Mouse (Mus musculus): ENCODE results near the gene Ankrd13d. TPM values are rescaled to one million over a fixed set of nuclear protein-coding genes. Genes with fewer than 3 reads are reported as not detected.

The Ankrd13d gene
- polyA plus RNA-seq, 1 experiment from 2014 or later = 1.2 TPM

GRCm38 (mm10) chr19:4240247-4240668 is 42.7 kb downstream of the Ankrd13d start:
- no peak overlapping the region for H3K9ac ChIP-seq (ENCODE audit: low read depth, low read length)
- H3K9me3 ChIP-seq (replicated peaks; ENCODE audit: control insufficient read depth, low read length) = no peaks in the 10 kb centered on the region
- H3K4me2 ChIP-seq (ENCODE audit: low read depth, low read length) = no peak overlapping the region
- no peaks in the 10 kb centered on the region for H3K36me3 ChIP-seq (ENCODE audit: control insufficient read depth, insufficient read depth)
- H3K4me3 ChIP-seq (ENCODE audit: low read depth, low read length) = no peak overlapping the region
- H3K27me3 ChIP-seq (ENCODE audit: control insufficient read depth, insufficient read depth, low read depth, low read length) = no peaks in the 10 kb centered on the region
- ATAC-seq (ENCODE audit: low read depth) = 0 out of 2 replicates have a peak, but pooled peaks have one; percentile 32
- H3K4me1 ChIP-seq (ENCODE audit: control insufficient read depth, low read depth, low read length) = no peaks in the 10 kb centered on the region
- 40% methylated on average over 8 of the region's 8 CpGs for WGBS (ENCODE audit: insufficient replicate concordance)
- H3K27ac ChIP-seq (ENCODE audit: low read length) = no peak overlapping the region

- Histone ChIP-seq H3K4me2 (ENCODE audit: low read depth, low read length) (no peak overlapping the region), H3K27ac (ENCODE audit: low read length) (no peak overlapping the region), H3K27me3 (ENCODE audit: control insufficient read depth, insufficient read depth, low read depth, low read length) (no peaks in the 10 kb centered on the region), H3K9ac (ENCODE audit: low read depth, low read length) (no peak overlapping the region), H3K4me3 (ENCODE audit: low read depth, low read length) (no peak overlapping the region), H3K36me3 (ENCODE audit: control insufficient read depth, insufficient read depth) (no peaks in the 10 kb centered on the region), H3K9me3 (replicated peaks; ENCODE audit: control insufficient read depth, low read length) (no peaks in the 10 kb centered on the region), H3K4me1 (ENCODE audit: control insufficient read depth, low read depth, low read length) (peaks cover 18% of the 10 kb centered on the region)
- no peak for ATAC-seq (ENCODE audit: low read depth)
- 63% methylated on average over 4 of the region's 4 CpGs for WGBS (ENCODE audit: insufficient replicate concordance)
Measured at GRCm38 (mm10) chr19:4234548-4234947, 48.4 kb downstream of the Ankrd13d start.

- peaks cover 21% of the 10 kb centered on the region for H3K4me1 ChIP-seq (ENCODE audit: control insufficient read depth, low read depth, low read length)
- H3K9me3 ChIP-seq (replicated peaks; ENCODE audit: control insufficient read depth, low read length) = no peaks in the 10 kb centered on the region
- 66% methylated on average over 7 of the region's 7 CpGs for WGBS (ENCODE audit: insufficient replicate concordance)
- peak overlapping the region; percentile 15; the same call in 1 of the 2 replicates for H3K27ac ChIP-seq (ENCODE audit: low read length)
- H3K9ac ChIP-seq (ENCODE audit: low read depth, low read length) = peak overlapping the region; percentile 75; the same call in 1 of the 2 replicates
- no peaks in the 10 kb centered on the region for H3K36me3 ChIP-seq (ENCODE audit: control insufficient read depth, insufficient read depth)
- no peaks in the 10 kb centered on the region; the same call in none of the 2 replicates for H3K27me3 ChIP-seq (ENCODE audit: control insufficient read depth, insufficient read depth, low read depth, low read length)
- peak overlapping the region; percentile 72 for H3K4me3 ChIP-seq (ENCODE audit: low read depth, low read length)
- ATAC-seq (ENCODE audit: low read depth) = no peak
- H3K4me2 ChIP-seq (ENCODE audit: low read depth, low read length) = peak overlapping the region; percentile 82
Measured at GRCm38 (mm10) chr19:4232651-4233050, 50.3 kb downstream of the Ankrd13d start.

GRCm38 (mm10) chr19:4232186-4232572 is 50.8 kb downstream of the Ankrd13d start:
- H3K36me3 ChIP-seq (ENCODE audit: control insufficient read depth, insufficient read depth) = no peaks in the 10 kb centered on the region
- H3K9ac ChIP-seq (ENCODE audit: low read depth, low read length) = peak overlapping the region; percentile 75
- peak; percentile 18 for ATAC-seq (ENCODE audit: low read depth)
- H3K27me3 ChIP-seq (ENCODE audit: control insufficient read depth, insufficient read depth, low read depth, low read length) = no peaks in the 10 kb centered on the region; the same call in none of the 2 replicates
- peak overlapping the region; percentile 78 for H3K27ac ChIP-seq (ENCODE audit: low read length)
- peaks cover 21% of the 10 kb centered on the region for H3K4me1 ChIP-seq (ENCODE audit: control insufficient read depth, low read depth, low read length)
- H3K9me3 ChIP-seq (replicated peaks; ENCODE audit: control insufficient read depth, low read length) = no peaks in the 10 kb centered on the region
- WGBS (ENCODE audit: insufficient replicate concordance) = 0% methylated on average over 2 of the region's 2 CpGs
- H3K4me3 ChIP-seq (ENCODE audit: low read depth, low read length) = peak overlapping the region; percentile 72
- H3K4me2 ChIP-seq (ENCODE audit: low read depth, low read length) = peak overlapping the region; percentile 82

- H3K4me2 ChIP-seq (ENCODE audit: low read depth, low read length) = peak within 1 kb of the TSS; percentile 82
- peak; percentile 89 for ATAC-seq (ENCODE audit: low read depth)
- 11% methylated on average over 26 of the region's 26 CpGs for WGBS (ENCODE audit: insufficient replicate concordance)
- H3K9me3 ChIP-seq (replicated peaks; ENCODE audit: control insufficient read depth, low read length) = no peaks in the 10 kb centered on the region
- H3K4me3 ChIP-seq (ENCODE audit: low read depth, low read length) = peak within 1 kb of the TSS; percentile 72
- peaks cover 21% of the 10 kb centered on the region for H3K4me1 ChIP-seq (ENCODE audit: control insufficient read depth, low read depth, low read length)
- H3K36me3 ChIP-seq (ENCODE audit: control insufficient read depth, insufficient read depth) = no peaks in the 10 kb centered on the region
- peak within 1 kb of the TSS; percentile 83 for H3K27ac ChIP-seq (ENCODE audit: low read length)
- no peaks in the 10 kb centered on the region; the same call in none of the 2 replicates for H3K27me3 ChIP-seq (ENCODE audit: control insufficient read depth, insufficient read depth, low read depth, low read length)
- peak within 1 kb of the TSS; percentile 75 for H3K9ac ChIP-seq (ENCODE audit: low read depth, low read length)
Measured at GRCm38 (mm10) chr19:4231253-4232185, 51.4 kb downstream of the Ankrd13d start, which contains the start of gene Pold4. Gene Pold4, plus strand, starts transcription at chr19:4231899.

GRCm38 (mm10) chr19:4230415-4230814 is 52.5 kb downstream of the Ankrd13d start:
- 65% methylated on average over 8 of the region's 8 CpGs for WGBS (ENCODE audit: insufficient replicate concordance)
- 0 out of 2 replicates have a peak overlapping the region, but pooled peaks have one; percentile 29 for H3K27ac ChIP-seq (ENCODE audit: low read length)
- no peaks in the 10 kb centered on the region for H3K9me3 ChIP-seq (replicated peaks; ENCODE audit: control insufficient read depth, low read length)
- H3K4me3 ChIP-seq (ENCODE audit: low read depth, low read length) = no peak overlapping the region
- H3K4me1 ChIP-seq (ENCODE audit: control insufficient read depth, low read depth, low read length) = peaks cover 21% of the 10 kb centered on the region
- ATAC-seq (ENCODE audit: low read depth) = no peak
- no peak overlapping the region for H3K9ac ChIP-seq (ENCODE audit: low read depth, low read length)
- H3K4me2 ChIP-seq (ENCODE audit: low read depth, low read length) = no peak overlapping the region; the same call in 1 of the 2 replicates
- H3K36me3 ChIP-seq (ENCODE audit: control insufficient read depth, insufficient read depth) = no peaks in the 10 kb centered on the region
- no peaks in the 10 kb centered on the region; the same call in none of the 2 replicates for H3K27me3 ChIP-seq (ENCODE audit: control insufficient read depth, insufficient read depth, low read depth, low read length)

GRCm38 (mm10) chr19:4229451-4230076 is 53.4 kb downstream of the Ankrd13d start:
- WGBS (ENCODE audit: insufficient replicate concordance) = 59% methylated on average over 9 of the region's 9 CpGs
- no peak overlapping the region for H3K4me3 ChIP-seq (ENCODE audit: low read depth, low read length)
- no peak overlapping the region for H3K4me2 ChIP-seq (ENCODE audit: low read depth, low read length)
- no peak overlapping the region for H3K27ac ChIP-seq (ENCODE audit: low read length)
- H3K36me3 ChIP-seq (ENCODE audit: control insufficient read depth, insufficient read depth) = no peaks in the 10 kb centered on the region
- peaks cover 21% of the 10 kb centered on the region for H3K4me1 ChIP-seq (ENCODE audit: control insufficient read depth, low read depth, low read length)
- no peaks in the 10 kb centered on the region; the same call in none of the 2 replicates for H3K27me3 ChIP-seq (ENCODE audit: control insufficient read depth, insufficient read depth, low read depth, low read length)
- no peaks in the 10 kb centered on the region for H3K9me3 ChIP-seq (replicated peaks; ENCODE audit: control insufficient read depth, low read length)
- ATAC-seq (ENCODE audit: low read depth) = no peak
- H3K9ac ChIP-seq (ENCODE audit: low read depth, low read length) = no peak overlapping the region

- Histone ChIP-seq H3K27ac (ENCODE audit: low read length) (no peak overlapping the region), H3K9me3 (replicated peaks; ENCODE audit: control insufficient read depth, low read length) (no peaks in the 10 kb centered on the region), H3K27me3 (ENCODE audit: control insufficient read depth, insufficient read depth, low read depth, low read length) (no peaks in the 10 kb centered on the region; the same call in none of the 2 replicates), H3K9ac (ENCODE audit: low read depth, low read length) (no peak overlapping the region), H3K36me3 (ENCODE audit: control insufficient read depth, insufficient read depth) (no peaks in the 10 kb centered on the region), H3K4me1 (ENCODE audit: control insufficient read depth, low read depth, low read length) (peaks cover 21% of the 10 kb centered on the region), H3K4me3 (ENCODE audit: low read depth, low read length) (no peak overlapping the region), H3K4me2 (ENCODE audit: low read depth, low read length) (no peak overlapping the region)
- 67% methylated on average over 4 of the region's 4 CpGs for WGBS (ENCODE audit: insufficient replicate concordance)
- ATAC-seq (ENCODE audit: low read depth) = no peak
Measured at GRCm38 (mm10) chr19:4228891-4229290, 54.0 kb downstream of the Ankrd13d start.

Data from liver, embryonic 16.5 days (tissue).